Comparison of ENCODE assay signal across 11 mouse cellular contexts in the genomic region with DNA sequence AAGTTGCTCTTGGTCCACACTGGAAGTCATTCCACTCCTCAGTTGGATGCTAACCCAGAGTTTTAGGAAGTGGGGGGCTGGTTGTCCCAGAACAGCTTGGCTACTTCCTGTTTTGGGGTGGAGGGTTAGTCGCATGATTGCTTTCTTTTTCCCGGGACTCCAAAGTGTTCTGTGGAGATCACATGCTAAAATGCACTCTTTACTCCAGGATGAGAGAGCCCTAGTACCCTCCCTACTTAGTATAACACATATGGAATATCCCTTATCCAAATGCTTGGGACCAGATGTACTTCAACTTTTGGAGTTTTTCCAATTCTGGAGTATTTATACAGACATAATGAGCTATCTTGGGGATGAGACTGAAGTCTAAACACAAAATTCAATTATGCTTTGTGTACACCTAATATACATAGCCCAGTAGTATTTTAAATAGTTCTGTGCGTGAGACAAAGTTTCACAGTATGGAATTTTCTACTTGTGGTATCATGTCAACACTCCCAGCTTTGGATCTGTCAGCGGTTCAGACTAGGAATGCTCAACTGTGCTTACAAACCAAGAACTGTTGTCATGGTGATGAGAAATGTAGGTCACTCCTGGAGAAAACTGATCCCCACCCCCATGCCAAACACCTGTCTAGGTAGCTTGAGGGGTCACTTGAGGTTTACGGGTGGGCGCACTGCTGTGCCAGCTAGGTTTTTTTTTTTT.
DNase-seq lines count a peak whose midpoint lies in the region; ATAC-seq and TF ChIP-seq lines count a peak whose summit lies in the region.
"Had no signal": no experiment of that assay in that cellular context is flagged by ENCODE, and none has a peak within 500 bp of the region (broad histone marks: within the 10 kb centered on the region; RNA-seq: fewer than 3 reads in every experiment).

No protein-coding gene starts in this region.

- no peak overlapping the region for H3K9ac ChIP-seq in hindbrain, embryonic 16.5 days (ENCODE audit: low read depth, low read length)
- H3K9ac ChIP-seq in hindbrain, embryonic 14.5 days, result no peak overlapping the region
- no peak overlapping the region for H3K9ac ChIP-seq in MEL (ENCODE audit: control insufficient read depth, low read depth, low read length, poor library complexity, severe bottlenecking)
- no peak overlapping the region for H3K9ac ChIP-seq in intestine, embryonic 15.5 days
- H3K9ac ChIP-seq: hindbrain, embryonic 13.5 days had no signal

- no peak overlapping the region for H3K27ac ChIP-seq in hindbrain, embryonic 16.5 days (ENCODE audit: low read depth, low read length)
- H3K27ac ChIP-seq in hindbrain, embryonic 14.5 days, result no peak overlapping the region
- no peak overlapping the region for H3K27ac ChIP-seq in MEL (ENCODE audit: control insufficient read depth, low read depth, low read length)
- H3K27ac ChIP-seq in intestine, embryonic 15.5 days, result peak overlapping the region; percentile 33; the same call in 1 of the 2 replicates
- H3K27ac ChIP-seq: hindbrain, embryonic 13.5 days had no signal

- TF ChIP-seq POLR2A in MEL (IDR thresholded peaks at IDR 0.05; ENCODE audit: control insufficient read depth in 1 of 2, insufficient read depth in 1 of 2, low read depth in 1 of 2, low read length in 2 of 2, poor library complexity in 1 of 2), result no peak

- no peaks in the 10 kb centered on the region for H3K79me2 ChIP-seq in MEL (ENCODE audit: control insufficient read depth, insufficient read depth, low read length, poor library complexity)

- H3K4me1 ChIP-seq in hindbrain, embryonic 16.5 days (ENCODE audit: control insufficient read depth, insufficient read depth, low read depth, low read length), result peaks cover 5% of the 10 kb centered on the region
- H3K4me1 ChIP-seq in hindbrain, embryonic 14.5 days (replicated peaks; ENCODE audit: control insufficient read depth, insufficient read depth, low read length), result no peaks in the 10 kb centered on the region; the same call in 1 of the 2 replicates
- no peaks in the 10 kb centered on the region for H3K4me1 ChIP-seq in MEL (ENCODE audit: control insufficient read depth in 1 of 2, insufficient read depth in 2 of 2, low read length in 2 of 2)
- peaks cover 4% of the 10 kb centered on the region for H3K4me1 ChIP-seq in intestine, embryonic 15.5 days (replicated peaks)

- DNase-seq in hindbrain, embryonic 14.5 days (ENCODE audit: low spot score), result no peak
- peak; percentile 3 for DNase-seq in MEL (ENCODE audit: low read depth, low spot score)
- peak; percentile 29 for DNase-seq in embryo, embryonic 10.5 days (ENCODE audit: low spot score)
- DNase-seq in layer of hippocampus, adult 18-20 months (ENCODE audit: low spot score in 2 of 2), result no peak
- no peak for DNase-seq in gastrocnemius, postnatal 25 days
- DNase-seq: adrenal gland, postnatal 25 days; right cerebral cortex, adult 18-20 months had no signal

- H3K4me3 ChIP-seq in hindbrain, embryonic 16.5 days (ENCODE audit: low read length), result no peak overlapping the region
- no peak overlapping the region for H3K4me3 ChIP-seq in hindbrain, embryonic 14.5 days (replicated peaks; ENCODE audit: low read length)
- no peak overlapping the region for H3K4me3 ChIP-seq in MEL (ENCODE audit: control insufficient read depth in 1 of 2, insufficient read depth in 1 of 2, low read depth in 2 of 2, low read length in 2 of 2)
- no peak overlapping the region for H3K4me3 ChIP-seq in intestine, embryonic 15.5 days (replicated peaks)
- H3K4me3 ChIP-seq: hindbrain, embryonic 13.5 days had no signal

- ATAC-seq in hindbrain, embryonic 16.5 days, result 0 out of 2 replicates have a peak, but pooled peaks have one; percentile 42
- ATAC-seq in hindbrain, embryonic 14.5 days (ENCODE audit: low FRiP score), result no peak
- ATAC-seq in intestine, embryonic 15.5 days, result peak; percentile 52

- H3K36me3 ChIP-seq in hindbrain, embryonic 16.5 days (ENCODE audit: control insufficient read depth, insufficient read depth, low read length), result no peaks in the 10 kb centered on the region
- H3K36me3 ChIP-seq in hindbrain, embryonic 14.5 days (replicated peaks; ENCODE audit: control insufficient read depth, insufficient read depth), result no peaks in the 10 kb centered on the region
- no peaks in the 10 kb centered on the region for H3K36me3 ChIP-seq in MEL (ENCODE audit: control insufficient read depth in 1 of 2, insufficient read depth in 2 of 2, low read length in 2 of 2)
- H3K36me3 ChIP-seq in intestine, embryonic 15.5 days, result no peaks in the 10 kb centered on the region
- H3K36me3 ChIP-seq: hindbrain, embryonic 13.5 days had no signal

- H3K4me2 ChIP-seq in hindbrain, embryonic 16.5 days (ENCODE audit: low read length), result no peak overlapping the region
- no peak overlapping the region for H3K4me2 ChIP-seq in hindbrain, embryonic 14.5 days (replicated peaks)
- no peak overlapping the region for H3K4me2 ChIP-seq in intestine, embryonic 15.5 days (replicated peaks)
- H3K4me2 ChIP-seq: hindbrain, embryonic 13.5 days; liver, embryonic 11.5 days had no signal

- WGBS in hindbrain, embryonic 16.5 days, result 76% methylated on average over 6 of the region's 6 CpGs
- 82% methylated on average over 6 of the region's 6 CpGs for WGBS in hindbrain, embryonic 14.5 days
- WGBS in intestine, embryonic 15.5 days, result 56% methylated on average over 6 of the region's 6 CpGs

- no peak for TF ChIP-seq RAD21 in MEL (IDR thresholded peaks at IDR 0.05; ENCODE audit: low read depth, low read length)

- no peaks in the 10 kb centered on the region for H3K27me3 ChIP-seq in hindbrain, embryonic 16.5 days (replicated peaks; ENCODE audit: control insufficient read depth, insufficient read depth, low read length)
- no peaks in the 10 kb centered on the region for H3K27me3 ChIP-seq in hindbrain, embryonic 14.5 days (ENCODE audit: control insufficient read depth, insufficient read depth, low read length)
- peaks cover 0 to 4% of the 10 kb centered on the region in 2 experiments; a peak in 2 of 4 replicates for H3K27me3 ChIP-seq in MEL (ENCODE audit: control insufficient read depth in 1 of 2, insufficient read depth in 2 of 2, low read length in 2 of 2)
- H3K27me3 ChIP-seq in intestine, embryonic 15.5 days (replicated peaks), result 0 out of 2 replicates have a peak, but pooled peaks cover 4% of the 10 kb centered on the region
- H3K27me3 ChIP-seq: hindbrain, embryonic 13.5 days had no signal

- no peak for TF ChIP-seq EP300 in MEL (IDR thresholded peaks at IDR 0.05; ENCODE audit: low read depth in 1 of 2, low read length in 2 of 2)

- no peak for TF ChIP-seq CTCF in MEL (IDR thresholded peaks at IDR 0.05 in 2 of 3, conservative IDR thresholded peaks at IDR 0.05 in 1 of 3; ENCODE audit: control insufficient read depth in 1 of 3, insufficient read depth in 1 of 3, low read depth in 2 of 3, low read length in 3 of 3, poor library complexity in 1 of 3, severe bottlenecking in 1 of 3)

- no peaks in the 10 kb centered on the region for H3K9me3 ChIP-seq in hindbrain, embryonic 16.5 days (ENCODE audit: control insufficient read depth, low read length)
- H3K9me3 ChIP-seq in hindbrain, embryonic 14.5 days (ENCODE audit: control insufficient read depth, low read length), result no peaks in the 10 kb centered on the region
- H3K9me3 ChIP-seq in MEL (replicated peaks; ENCODE audit: insufficient read depth, low read length), result no peaks in the 10 kb centered on the region
- no peaks in the 10 kb centered on the region for H3K9me3 ChIP-seq in intestine, embryonic 15.5 days
- H3K9me3 ChIP-seq: hindbrain, embryonic 13.5 days had no signal

TF ChIP-seq in MEL, 35 proteins besides CTCF, POLR2A, EP300 and RAD21:
- no peak for TF ChIP-seq NELFE (IDR thresholded peaks at IDR 0.05; ENCODE audit: low read depth, low read length)
- TF ChIP-seq SMC3 (IDR thresholded peaks at IDR 0.05; ENCODE audit: low read depth, low read length), result no peak
- TF ChIP-seq ELF1 (IDR thresholded peaks at IDR 0.05; ENCODE audit: low read depth, low read length), result no peak
- TF ChIP-seq KAT2A (conservative IDR thresholded peaks at IDR 0.05; ENCODE audit: low read depth, low read length), result no peak
- TF ChIP-seq USF2 (IDR thresholded peaks at IDR 0.05; ENCODE audit: borderline replicate concordance in 1 of 2, insufficient read depth in 1 of 2, low read depth in 1 of 2, low read length in 2 of 2), result no peak
- no peak for TF ChIP-seq E2F4 (IDR thresholded peaks at IDR 0.05; ENCODE audit: borderline replicate concordance, low read depth, low read length)
- no peak for TF ChIP-seq MAFK (IDR thresholded peaks at IDR 0.05; ENCODE audit: borderline replicate concordance, low read depth, low read length)
- no peak for TF ChIP-seq ZMIZ1 (IDR thresholded peaks at IDR 0.05; ENCODE audit: low read depth, low read length)
- no peak for TF ChIP-seq POLR2AphosphoS5 (IDR thresholded peaks at IDR 0.05; ENCODE audit: borderline replicate concordance, low read depth, low read length)
- no peak for TF ChIP-seq CHD2 (IDR thresholded peaks at IDR 0.05; ENCODE audit: low read length)
- no peak for TF ChIP-seq BHLHE40 (IDR thresholded peaks at IDR 0.05; ENCODE audit: borderline replicate concordance, low read depth, low read length)
- no peak for TF ChIP-seq ZNF384 (IDR thresholded peaks at IDR 0.05; ENCODE audit: low read depth, low read length)
- TF ChIP-seq ZKSCAN1 (IDR thresholded peaks at IDR 0.05; ENCODE audit: low read depth, low read length), result no peak
- no peak for TF ChIP-seq MYC (IDR thresholded peaks at IDR 0.05; ENCODE audit: low read depth, low read length)
- no peak for TF ChIP-seq NRF1 (IDR thresholded peaks at IDR 0.05; ENCODE audit: insufficient read depth, low read depth, low read length, poor library complexity, severe bottlenecking)
- no peak for TF ChIP-seq ETS1 (IDR thresholded peaks at IDR 0.05; ENCODE audit: low read depth, low read length)
- no peak for TF ChIP-seq MXI1 (IDR thresholded peaks at IDR 0.05; ENCODE audit: low read depth, low read length)
- no peak for TF ChIP-seq MYB (IDR thresholded peaks at IDR 0.05; ENCODE audit: low read depth, low read length)
- TF ChIP-seq ZC3H11A (IDR thresholded peaks at IDR 0.05; ENCODE audit: low read depth, low read length), result no peak

Comparison
In these comparisons a context has a peak if more than half of its experiments do, and no peak if none do; other contexts are left out.
1. DNase-seq: peak in MEL (single experiment) and embryo, embryonic 10.5 days (single experiment); none in hindbrain, embryonic 14.5 days (single experiment), layer of hippocampus, adult 18-20 months (0 of 2) and gastrocnemius, postnatal 25 days (single experiment).